Comparison of ENCODE assay signal across 15 mouse cellular contexts in the genomic region with DNA sequence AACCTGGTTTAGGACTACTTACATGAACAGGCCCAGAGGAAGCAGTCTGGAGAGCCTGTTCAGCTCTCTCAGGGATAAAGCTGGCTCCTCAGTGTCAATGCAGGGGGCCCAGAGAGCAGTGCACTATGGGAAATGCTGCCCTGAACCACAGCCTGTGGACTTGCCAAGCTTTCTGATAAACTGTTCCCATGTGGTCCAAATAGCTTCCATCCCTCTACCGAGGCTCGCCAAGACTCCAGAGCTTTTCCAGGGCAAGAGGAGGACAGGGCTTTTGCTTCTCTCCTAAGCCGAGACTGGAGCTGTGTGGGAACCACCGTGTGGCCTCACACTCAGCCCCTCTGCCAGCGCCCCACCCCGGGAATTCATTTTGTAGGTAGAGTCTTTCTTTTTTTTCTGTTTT.
DNase-seq lines count a peak whose midpoint lies in the region; ATAC-seq lines count a peak whose summit lies in the region.
"Had no signal": no experiment of that assay in that cellular context is flagged by ENCODE, and none has a peak within 500 bp of the region (broad histone marks: within the 10 kb centered on the region; RNA-seq: fewer than 3 reads in every experiment).

No protein-coding gene starts in this region.

- no peak overlapping the region for H3K4me3 ChIP-seq in heart, embryonic 11.5 days (ENCODE audit: low read depth, low read length)
- no peak overlapping the region for H3K4me3 ChIP-seq in embryonic facial prominence, embryonic 10.5 days
- H3K4me3 ChIP-seq in heart, embryonic 15.5 days, result no peak overlapping the region
- H3K4me3 ChIP-seq in midbrain, embryonic 13.5 days (replicated peaks), result no peak overlapping the region
- H3K4me3 ChIP-seq: forebrain, embryonic 15.5 days; heart, embryonic 13.5 days; megakaryocyte, embryonic 14.5 days had no signal

- DNase-seq in heart, adult 11 months, result peak; percentile 98
- DNase-seq in embryonic facial prominence, embryonic 10.5 days (ENCODE audit: low spot score), result no peak
- DNase-seq in spleen, postnatal 4 days (ENCODE audit: low spot score in 2 of 2), result no peak
- no peak for DNase-seq in thymus, postnatal 10 days (ENCODE audit: low spot score in 2 of 2)
- DNase-seq in kidney, postnatal 36 days, result no peak
- DNase-seq: cerebellum, adult 9-10 months; kidney, adult 8-10 months; left cerebral cortex, postnatal 4 days; lung, adult 18-20 months had no signal

- WGBS in heart, embryonic 11.5 days (ENCODE audit: insufficient replicate concordance), result 91% methylated on average over 6 of the region's 6 CpGs
- 91% methylated on average over 6 of the region's 6 CpGs for WGBS in embryonic facial prominence, embryonic 10.5 days
- WGBS in heart, embryonic 15.5 days, result 73% methylated on average over 6 of the region's 6 CpGs
- 94% methylated on average over 6 of the region's 6 CpGs for WGBS in midbrain, embryonic 13.5 days

- ATAC-seq in heart, embryonic 11.5 days (replicated peaks; ENCODE audit: insufficient number of reproducible peaks, low FRiP score, low TSS enrichment), result no peak
- ATAC-seq in heart, embryonic 15.5 days (replicated peaks; ENCODE audit: insufficient number of reproducible peaks, insufficient read depth, low FRiP score, low read depth), result no peak
- no peak for ATAC-seq in midbrain, embryonic 13.5 days

- no peak overlapping the region for H3K9ac ChIP-seq in heart, embryonic 11.5 days (ENCODE audit: low read depth, low read length)
- H3K9ac ChIP-seq in heart, embryonic 15.5 days, result no peak overlapping the region
- no peak overlapping the region for H3K9ac ChIP-seq in midbrain, embryonic 13.5 days (replicated peaks)
- H3K9ac ChIP-seq: forebrain, embryonic 15.5 days; heart, embryonic 13.5 days had no signal

- peaks cover 28% of the 10 kb centered on the region for H3K4me1 ChIP-seq in heart, embryonic 11.5 days (ENCODE audit: control insufficient read depth, insufficient read depth, low read length)
- peaks cover 13% of the 10 kb centered on the region for H3K4me1 ChIP-seq in embryonic facial prominence, embryonic 10.5 days
- H3K4me1 ChIP-seq in heart, embryonic 15.5 days (replicated peaks), result peaks cover 49% of the 10 kb centered on the region
- H3K4me1 ChIP-seq in midbrain, embryonic 13.5 days (replicated peaks), result peaks cover 30% of the 10 kb centered on the region

- H3K27me3 ChIP-seq in heart, embryonic 11.5 days (ENCODE audit: control insufficient read depth, insufficient read depth, low read length), result no peaks in the 10 kb centered on the region
- H3K27me3 ChIP-seq in embryonic facial prominence, embryonic 10.5 days (replicated peaks; ENCODE audit: low read depth, poor library complexity, severe bottlenecking), result no peaks in the 10 kb centered on the region
- H3K27me3 ChIP-seq in heart, embryonic 15.5 days, result no peaks in the 10 kb centered on the region
- H3K27me3 ChIP-seq in midbrain, embryonic 13.5 days, result no peaks in the 10 kb centered on the region
- H3K27me3 ChIP-seq: forebrain, embryonic 15.5 days; heart, embryonic 13.5 days had no signal

- H3K27ac ChIP-seq in heart, embryonic 11.5 days (ENCODE audit: low read depth, low read length), result no peak overlapping the region
- peak overlapping the region; percentile 19; the same call in 1 of the 2 replicates for H3K27ac ChIP-seq in embryonic facial prominence, embryonic 10.5 days (replicated peaks)
- H3K27ac ChIP-seq in heart, embryonic 15.5 days, result peak overlapping the region; percentile 30
- H3K27ac ChIP-seq in midbrain, embryonic 13.5 days, result peak overlapping the region; percentile 84
- H3K27ac ChIP-seq: heart, embryonic 13.5 days had no signal

- peaks cover 3% of the 10 kb centered on the region; the same call in 1 of the 2 replicates for H3K9me3 ChIP-seq in heart, embryonic 11.5 days (replicated peaks; ENCODE audit: control insufficient read depth, low read length)
- peaks cover 6% of the 10 kb centered on the region; the same call in 1 of the 2 replicates for H3K9me3 ChIP-seq in embryonic facial prominence, embryonic 10.5 days
- H3K9me3 ChIP-seq in heart, embryonic 15.5 days (replicated peaks), result no peaks in the 10 kb centered on the region
- H3K9me3 ChIP-seq in midbrain, embryonic 13.5 days, result no peaks in the 10 kb centered on the region
- H3K9me3 ChIP-seq: forebrain, embryonic 15.5 days had no signal

- H3K4me2 ChIP-seq in heart, embryonic 11.5 days, result no peak overlapping the region
- H3K4me2 ChIP-seq in heart, embryonic 15.5 days, result no peak overlapping the region
- no peak overlapping the region for H3K4me2 ChIP-seq in midbrain, embryonic 13.5 days (replicated peaks)
- H3K4me2 ChIP-seq: forebrain, embryonic 15.5 days; heart, embryonic 13.5 days had no signal

- peaks cover 9% of the 10 kb centered on the region for H3K36me3 ChIP-seq in heart, embryonic 11.5 days (ENCODE audit: control insufficient read depth, insufficient read depth, low read length)
- peaks cover 40% of the 10 kb centered on the region for H3K36me3 ChIP-seq in embryonic facial prominence, embryonic 10.5 days (replicated peaks)
- H3K36me3 ChIP-seq in heart, embryonic 15.5 days, result peaks cover 22% of the 10 kb centered on the region
- no peaks in the 10 kb centered on the region for H3K36me3 ChIP-seq in midbrain, embryonic 13.5 days
- H3K36me3 ChIP-seq: forebrain, embryonic 15.5 days had no signal
